Mouse (Mus musculus) liver, embryonic 16.5 days (tissue): ENCODE measurements around the gene Inhbc. TPM values are rescaled to one million over a fixed set of nuclear protein-coding genes. Genes with fewer than 3 reads are reported as not detected.

Experiments used
- ATAC-seq: fragments of 200-750 bp; cut with Nextera tagmentation; 2 replicates; pipeline ENCODE4 v1.8.0; 2017; ENCODE audit warnings: low read depth, mild to moderate bottlenecking, moderate number of reproducible peaks, moderate library complexity
- H3K27ac ChIP-seq: fragments of 300-500 bp; sonication (generic); 2 replicates; pipeline ENCODE4 v1.5.1; 2014; ENCODE audit warnings: mild to moderate bottlenecking, low read length
- H3K27me3 ChIP-seq: fragments of 300-500 bp; sonication (generic); 2 replicates; pipeline ENCODE4 v1.6.1; 2014; ENCODE audit warnings: low read depth, low read length, mixed read lengths; ENCODE audit not compliant: control insufficient read depth, insufficient read depth
- H3K36me3 ChIP-seq: fragments of 300-500 bp; sonication (generic); 2 replicates; pipeline ENCODE4 v1.6.1; 2014; ENCODE audit warnings: mild to moderate bottlenecking; ENCODE audit not compliant: control insufficient read depth, insufficient read depth
- H3K4me1 ChIP-seq: fragments of 300-500 bp; sonication (generic); 2 replicates; pipeline ENCODE4 v1.6.1; 2014; ENCODE audit warnings: low read depth, low read length, mixed read lengths; ENCODE audit not compliant: control insufficient read depth
- H3K4me2 ChIP-seq: fragments of 300-500 bp; sonication (generic); 2 replicates; pipeline ENCODE4 v1.6.1; 2014; ENCODE audit warnings: low read depth, low read length, mixed read lengths
- H3K4me3 ChIP-seq: fragments of 300-500 bp; sonication (generic); 2 replicates; pipeline ENCODE4 v1.5.1; 2014; ENCODE audit warnings: low read depth, mild to moderate bottlenecking, low read length
- H3K9ac ChIP-seq: fragments of 300-500 bp; sonication (generic); 2 replicates; pipeline ENCODE4 v1.6.1; 2014; ENCODE audit warnings: low read depth, low read length
- H3K9me3 ChIP-seq: fragments of 300-500 bp; sonication (generic); replicated peaks from 2 replicates; pipeline ENCODE4 v1.6.1; 2016; ENCODE audit warnings: low read length; ENCODE audit not compliant: control insufficient read depth
- WGBS: fragments of 180-500 bp; shearing (Covaris S2); extraction: QIAGEN DNeasy Blood & Tissue Kit; methylation state at CpG from one replicate; pipeline ENCODE4 v1.1.7; 2014; ENCODE audit not compliant: insufficient replicate concordance; 5-methylcytosine and 5-hydroxymethylcytosine counted together
- polyA plus RNA-seq: library from polyadenylated mRNA; unstranded; fragments of >200 nt; fragmentation: Nextera tagmentation; extraction: Ambion mirVana; gene quantifications from 2 replicates; pipeline ENCODE4 v1.2.1, GENCODE M21; 2015

Inhbc gene
- polyA plus RNA-seq, 1 experiment from 2014 or later: 5.9 TPM

DNA sequence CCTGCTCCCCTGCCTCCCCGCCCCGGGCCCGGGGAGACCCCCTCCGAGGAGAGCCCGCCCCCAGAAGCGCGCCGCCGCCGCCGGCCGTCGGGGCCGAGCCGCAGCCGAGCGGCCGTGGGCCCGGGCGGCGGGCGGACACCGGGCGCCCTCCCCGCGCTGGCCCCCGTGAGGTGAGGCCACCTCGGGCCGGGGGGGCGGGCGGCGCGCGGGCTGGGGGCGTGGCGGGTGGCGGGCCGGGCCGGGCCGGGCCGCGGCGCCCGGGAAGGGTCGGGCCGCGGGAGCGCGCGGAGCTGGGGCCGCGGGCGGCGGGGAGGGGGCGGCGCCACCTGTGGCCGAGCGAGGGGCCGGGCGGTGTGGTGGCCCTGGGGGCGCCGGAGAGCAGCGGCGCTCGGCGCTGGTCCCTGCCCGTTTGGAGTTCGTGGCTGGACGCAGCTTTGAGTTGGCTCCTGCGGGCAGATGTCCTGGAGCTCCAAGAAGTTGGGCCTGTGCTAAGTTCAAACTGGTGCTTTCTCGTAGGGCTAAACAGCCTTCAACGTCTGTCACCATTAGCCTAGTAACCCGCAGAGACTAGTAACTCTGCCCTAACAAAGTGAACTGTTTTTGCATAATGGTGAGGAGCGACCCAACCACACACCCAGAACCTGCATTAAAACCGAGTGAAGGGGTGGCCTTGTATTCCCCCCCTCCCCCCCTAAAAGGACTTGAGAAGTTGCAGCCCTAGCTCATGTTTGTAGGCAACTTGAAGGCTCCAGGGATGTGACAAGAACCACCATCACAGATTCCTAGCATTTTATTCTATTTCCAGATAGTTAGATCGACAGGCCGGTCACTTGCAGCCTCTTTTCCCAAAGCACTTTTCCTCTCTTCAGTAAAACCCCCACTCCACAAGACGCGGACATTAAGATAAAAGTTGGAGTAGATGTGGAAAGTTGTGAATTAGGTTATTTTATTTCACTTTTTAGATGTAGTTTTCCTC is 10.8 kb upstream of the Inhbc start:
- peak overlapping the region; percentile 88 for H3K4me2 ChIP-seq

GRCm38 (mm10) chr10:127380251-127380691 is 10.0 kb upstream of the Inhbc start, which contains the start of gene R3hdm2:
Gene R3hdm2 (plus strand): TSS chr10:127380327.
- under 1% methylated on average over 53 of the region's 53 CpGs for whole genome bisulfite sequencing
- Histone ChIP-seq H3K9me3 (no peaks in the 10 kb centered on the region), H3K27me3 (no peaks in the 10 kb centered on the region), H3K4me3 (peak within 1 kb of the TSS; percentile 79), H3K27ac (peak within 1 kb of the TSS; percentile 91), H3K36me3 (no peaks in the 10 kb centered on the region; the same call in 1 of the 2 replicates), H3K9ac (peak within 1 kb of the TSS; percentile 82), H3K4me1 (peaks cover 16% of the 10 kb centered on the region), H3K4me2 (peak within 1 kb of the TSS; percentile 88)
- ATAC-seq: peak; percentile 98

More for the DNA sequence above, 10.8 kb upstream of the Inhbc start:
- H3K4me1 ChIP-seq: peaks cover 16% of the 10 kb centered on the region
- peak overlapping the region; percentile 82 for H3K9ac ChIP-seq
- no peaks in the 10 kb centered on the region for H3K27me3 ChIP-seq
- H3K36me3 ChIP-seq: no peaks in the 10 kb centered on the region; the same call in 1 of the 2 replicates
- 3% methylated on average over 36 of the region's 79 CpGs for WGBS
- peak; percentile 72 for ATAC-seq
- peak overlapping the region; percentile 79 for H3K4me3 ChIP-seq
- no peaks in the 10 kb centered on the region for H3K9me3 ChIP-seq
- peak overlapping the region; percentile 91 for H3K27ac ChIP-seq

DNA sequence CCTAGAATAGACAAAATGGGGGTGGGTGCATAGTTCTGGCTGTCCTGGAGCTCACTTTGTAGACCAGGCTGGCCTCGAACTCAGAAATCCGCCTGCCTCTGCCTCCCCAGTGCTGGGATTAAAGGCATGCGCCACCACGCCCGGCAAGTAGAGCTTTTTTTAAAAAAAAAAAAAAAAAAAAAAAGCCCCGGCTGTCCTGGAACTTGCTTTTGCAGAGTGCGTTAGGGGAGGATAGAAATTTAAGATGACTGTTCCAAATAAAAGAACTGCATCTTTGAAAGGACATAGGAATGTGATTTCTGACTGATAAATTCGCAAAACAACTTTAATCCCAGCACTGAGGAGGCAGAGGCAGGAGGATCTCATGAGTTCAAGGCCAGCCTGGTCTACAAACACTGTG is 9.4 kb upstream of the Inhbc start:
- peak overlapping the region; percentile 79 for H3K4me3 ChIP-seq
- peak overlapping the region; percentile 91 for H3K27ac ChIP-seq
- H3K4me2 ChIP-seq: peak overlapping the region; percentile 88
- no peaks in the 10 kb centered on the region; the same call in 1 of the 2 replicates for H3K36me3 ChIP-seq
- H3K27me3 ChIP-seq: no peaks in the 10 kb centered on the region
- H3K9ac ChIP-seq: peak overlapping the region; percentile 82
- no peaks in the 10 kb centered on the region for H3K9me3 ChIP-seq
- H3K4me1 ChIP-seq: peaks cover 16% of the 10 kb centered on the region
- WGBS: 70% methylated on average over 8 of the region's 8 CpGs
- no peak for ATAC-seq

DNA sequence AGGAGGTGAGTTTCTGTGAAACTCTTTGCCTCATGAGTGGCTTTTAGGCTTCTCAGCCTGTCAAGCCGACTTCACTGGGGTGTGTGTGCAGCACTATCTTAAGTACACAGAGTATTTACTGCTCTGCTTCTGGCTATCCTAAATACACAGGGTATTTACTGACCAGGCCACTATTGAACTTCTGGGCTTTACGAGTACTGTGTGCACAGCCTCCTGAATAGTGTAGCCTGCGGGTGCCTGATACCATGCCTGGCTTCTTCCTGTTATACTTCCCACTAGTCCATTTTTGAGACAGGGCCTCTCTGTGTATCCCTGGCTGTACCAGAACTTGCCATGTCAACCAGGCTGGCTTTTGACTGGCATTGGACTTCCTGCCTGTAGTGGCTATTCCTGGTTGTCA is 7.5 kb upstream of the Inhbc start:
- Histone ChIP-seq H3K36me3 (no peaks in the 10 kb centered on the region), H3K9ac (no peak overlapping the region), H3K9me3 (no peaks in the 10 kb centered on the region), H3K4me1 (peaks cover 13% of the 10 kb centered on the region), H3K27me3 (no peaks in the 10 kb centered on the region), H3K27ac (peak overlapping the region; percentile 48; the same call in 1 of the 2 replicates), H3K4me2 (no peak overlapping the region), H3K4me3 (no peak overlapping the region)
- ATAC-seq: no peak; the same call in 1 of the 2 replicates
- WGBS: 33% methylated on average over 3 of the region's 3 CpGs

GRCm38 (mm10) chr10:127371023-127371422 is 792 bp upstream of the Inhbc start:
- Histone ChIP-seq H3K4me1 (no peaks in the 10 kb centered on the region), H3K9ac (no peak overlapping the region), H3K36me3 (no peaks in the 10 kb centered on the region), H3K4me2 (no peak overlapping the region), H3K27ac (no peak overlapping the region), H3K9me3 (no peaks in the 10 kb centered on the region), H3K4me3 (no peak overlapping the region), H3K27me3 (no peaks in the 10 kb centered on the region)
- 50% methylated on average over 2 of the region's 2 CpGs for WGBS
- ATAC-seq: no peak

GRCm38 (mm10) chr10:127368273-127368672 is 2.0 kb downstream of the Inhbc start:
- WGBS: 77% methylated on average over 2 of the region's 2 CpGs
- H3K4me2 ChIP-seq: 0 out of 2 replicates have a peak overlapping the region, but pooled peaks have one; percentile 27
- H3K4me1 ChIP-seq: no peaks in the 10 kb centered on the region
- no peaks in the 10 kb centered on the region for H3K9me3 ChIP-seq
- no peaks in the 10 kb centered on the region for H3K36me3 ChIP-seq
- peak; percentile 82 for ATAC-seq
- H3K27ac ChIP-seq: peak overlapping the region; percentile 77
- no peak overlapping the region for H3K4me3 ChIP-seq
- no peaks in the 10 kb centered on the region for H3K27me3 ChIP-seq
- H3K9ac ChIP-seq: no peak overlapping the region

- peaks cover 2% of the 10 kb centered on the region; the same call in 1 of the 2 replicates for H3K36me3 ChIP-seq
- WGBS: 65% methylated on average over 5 of the region's 5 CpGs
- H3K27ac ChIP-seq: no peak overlapping the region; the same call in 1 of the 2 replicates
- ATAC-seq: no peak
- no peak overlapping the region for H3K9ac ChIP-seq
- H3K4me3 ChIP-seq: no peak overlapping the region
- no peaks in the 10 kb centered on the region for H3K4me1 ChIP-seq
- H3K4me2 ChIP-seq: no peak overlapping the region
- H3K27me3 ChIP-seq: no peaks in the 10 kb centered on the region
- H3K9me3 ChIP-seq: no peaks in the 10 kb centered on the region
These were observed 3.1 kb downstream of the Inhbc start for GRCm38 (mm10) chr10:127367116-127367515.

DNA sequence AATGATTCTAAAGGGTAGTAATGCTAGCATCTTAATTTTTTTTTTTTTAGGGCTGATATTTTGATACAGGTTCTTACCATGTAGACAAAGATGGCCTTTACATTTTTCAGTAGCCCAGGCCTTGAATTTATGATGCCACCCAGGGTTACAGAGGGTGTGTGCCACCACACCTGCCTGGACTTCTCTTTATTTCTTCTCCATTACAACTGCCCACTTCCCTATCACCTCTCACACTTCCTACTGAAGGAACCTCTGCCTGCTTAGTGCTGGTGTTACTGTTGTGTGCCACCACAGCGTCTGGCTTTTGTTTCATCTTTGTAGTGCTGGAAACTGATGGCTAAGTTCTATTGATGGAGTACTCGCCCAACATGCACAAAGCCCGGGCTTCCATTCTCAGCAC is 9.5 kb downstream of the Inhbc start:
- WGBS: 45% methylated on average over 3 of the region's 3 CpGs
- Histone ChIP-seq H3K27me3 (no peaks in the 10 kb centered on the region), H3K27ac (no peak overlapping the region), H3K4me1 (no peaks in the 10 kb centered on the region), H3K9me3 (no peaks in the 10 kb centered on the region), H3K4me3 (no peak overlapping the region), H3K36me3 (peaks cover 3% of the 10 kb centered on the region; the same call in 1 of the 2 replicates), H3K4me2 (no peak overlapping the region), H3K9ac (no peak overlapping the region)
- no peak for ATAC-seq

DNA sequence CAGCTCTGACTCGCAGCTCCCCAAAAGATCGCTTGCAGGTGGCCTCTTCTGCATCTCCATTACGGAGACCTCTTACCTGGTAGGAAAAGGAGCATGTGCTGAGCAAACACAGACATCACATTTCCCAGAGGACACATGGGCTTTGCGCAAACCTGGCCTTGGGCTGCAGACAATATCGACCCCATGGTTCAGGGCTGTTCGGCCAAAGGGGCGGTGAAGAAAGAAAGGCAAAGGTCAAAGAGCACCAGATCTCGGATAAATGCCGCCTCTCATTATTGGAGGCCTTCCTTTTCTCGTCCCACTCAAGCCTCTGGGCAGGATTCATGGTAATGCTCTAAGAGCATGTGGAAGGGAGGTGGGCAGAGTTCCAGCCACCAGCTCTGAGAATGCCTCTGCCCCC is 14.9 kb downstream of the Inhbc start:
- ATAC-seq: peak; percentile 68

More for the DNA sequence above, 14.9 kb downstream of the Inhbc start:
- Histone ChIP-seq H3K27ac (peak overlapping the region; percentile 31), H3K4me1 (peaks cover 4% of the 10 kb centered on the region), H3K9ac (no peak overlapping the region), H3K9me3 (no peaks in the 10 kb centered on the region), H3K36me3 (no peaks in the 10 kb centered on the region), H3K4me3 (no peak overlapping the region), H3K4me2 (no peak overlapping the region), H3K27me3 (no peaks in the 10 kb centered on the region)
- 65% methylated on average over 10 of the region's 10 CpGs for WGBS
